Mouse (Mus musculus) A20 (cell line): Measurements from ENCODE around the gene Enpp6.
"Not testable (repeated sequence)": the region's sequence is repeated elsewhere in the genome, so short reads cannot be mapped to it uniquely, and the experiment has no call there.

Experiments
- DNase-seq: peaks from one replicate; pipeline ENCODE4 v3.0.0-alpha.2; 2011; ENCODE audit warnings: low read depth, low spot score

Enpp6 gene

GRCm38 (mm10) chr8:46995931-46996664 is 9.4 kb downstream of the Enpp6 start:
- no peak for DNase-seq

GRCm38 (mm10) chr8:47005676-47006075 is 19.0 kb downstream of the Enpp6 start:
- DNase-seq: no peak

GRCm38 (mm10) chr8:47006785-47007184 is 20.1 kb downstream of the Enpp6 start:
- no peak for DNase-seq

- DNase-seq: no peak
These were observed 21.6 kb downstream of the Enpp6 start for GRCm38 (mm10) chr8:47008220-47008773.

DNA sequence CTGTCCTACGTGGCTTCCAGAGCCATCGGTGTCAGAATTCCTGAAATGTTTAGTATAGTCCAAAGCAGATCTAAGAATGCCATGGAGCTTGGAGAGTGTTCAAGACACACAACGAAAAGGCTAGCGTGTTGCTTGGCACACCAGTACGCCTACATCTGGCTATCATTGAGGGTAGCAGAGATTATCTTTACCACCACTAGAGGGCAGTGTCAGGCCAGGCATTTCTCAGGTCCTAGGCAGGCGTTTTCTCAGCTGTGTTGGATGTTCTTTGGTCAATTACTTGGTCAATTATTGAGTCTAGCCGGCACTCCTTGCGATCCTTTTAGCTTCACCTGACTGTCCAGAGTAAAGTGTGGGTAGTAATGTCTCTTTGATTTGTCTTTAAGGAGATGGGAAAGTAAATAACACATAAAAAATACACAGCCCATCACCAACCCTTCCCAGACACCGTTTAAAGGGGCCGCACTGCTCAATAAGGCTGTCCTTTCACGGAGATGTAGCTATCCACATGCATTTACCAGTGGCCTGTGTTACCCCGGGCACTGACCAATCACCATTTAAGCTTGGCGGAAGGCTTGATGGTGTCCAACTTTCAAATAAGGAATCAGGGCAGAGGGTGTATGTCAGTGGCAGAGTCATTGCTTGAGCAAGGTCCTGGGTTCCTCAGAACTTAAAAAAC is 29.7 kb downstream of the Enpp6 start:
- peak; percentile 70 for DNase-seq

DNA sequence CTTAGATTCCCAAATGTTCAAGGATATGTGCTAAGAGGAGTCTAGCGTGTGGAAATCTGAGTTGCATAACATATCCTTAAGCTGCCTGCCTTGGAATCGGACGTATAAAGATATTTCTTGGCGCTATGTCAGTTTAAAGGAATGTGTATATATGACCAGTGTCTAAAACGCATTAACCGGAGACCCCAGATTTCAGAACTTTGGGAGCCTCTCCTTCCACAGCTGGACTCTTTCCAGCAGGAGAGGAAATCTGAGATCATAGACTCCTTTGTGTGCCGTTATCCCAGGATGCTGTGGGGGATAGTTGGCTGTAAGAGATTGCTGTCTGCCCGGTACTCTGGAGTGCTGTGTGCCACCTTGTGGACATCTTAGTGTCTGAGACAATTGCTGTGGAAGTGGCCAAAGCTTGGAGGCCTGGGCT is 34.5 kb downstream of the Enpp6 start:
- DNase-seq: no peak

GRCm38 (mm10) chr8:47024612-47025011 is 37.9 kb downstream of the Enpp6 start:
- DNase-seq: no peak

DNA sequence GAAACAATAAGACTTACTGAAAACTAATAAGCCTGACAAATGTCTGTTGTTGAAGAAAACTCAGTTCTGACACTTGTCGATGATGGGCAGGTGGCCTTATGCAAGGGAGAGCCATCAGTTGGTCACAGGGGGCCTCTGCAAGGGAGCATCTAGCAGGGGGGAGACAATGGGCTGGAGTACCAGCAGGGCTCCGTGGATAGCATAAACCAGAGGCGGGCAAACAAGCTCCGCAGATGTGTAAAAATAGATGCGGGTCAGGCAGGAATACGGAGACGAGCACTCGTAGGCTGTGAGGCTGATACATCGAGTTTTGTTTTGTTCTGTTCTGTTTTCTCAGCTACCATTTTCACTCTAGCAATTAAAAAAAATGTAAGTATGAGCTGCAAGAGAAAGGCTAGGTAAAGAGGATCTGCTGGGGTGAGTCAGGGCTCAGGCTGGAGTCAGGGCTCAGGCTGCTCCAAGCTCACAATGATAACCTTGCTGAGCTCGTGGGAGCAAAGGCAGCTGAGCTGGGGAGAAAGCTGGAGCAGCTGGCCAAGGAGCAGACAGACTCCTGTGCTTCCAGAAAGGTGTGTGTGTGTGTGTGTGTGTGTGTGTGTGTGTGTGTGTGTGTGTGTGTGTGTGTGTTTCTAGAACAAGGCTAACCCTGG is 40.3 kb downstream of the Enpp6 start:
- DNase-seq: no peak

DNA sequence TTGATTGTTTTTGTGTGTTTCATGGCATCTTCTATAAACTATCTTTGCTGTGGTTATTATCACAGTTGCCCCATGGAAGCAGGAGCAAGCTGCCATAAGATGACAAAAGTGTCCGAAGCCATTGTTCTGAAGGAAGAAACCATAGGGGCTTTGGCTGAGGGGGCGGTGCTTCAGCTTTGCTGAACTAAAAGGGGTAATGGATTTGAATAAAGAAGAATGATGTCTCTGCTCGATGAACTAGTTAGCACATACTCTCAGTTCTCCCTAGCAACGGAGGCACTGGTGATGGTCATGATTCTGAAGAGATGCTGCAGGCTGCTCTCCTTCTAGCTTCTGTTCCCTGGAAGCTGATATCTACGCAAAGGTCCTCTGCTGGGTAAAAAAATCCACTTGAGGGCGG is 41.8 kb downstream of the Enpp6 start:
- DNase-seq: no peak

- DNase-seq: no peak
These were observed 43.6 kb downstream of the Enpp6 start for GRCm38 (mm10) chr8:47030321-47030720.

- no peak for DNase-seq
These were observed 45.4 kb downstream of the Enpp6 start for GRCm38 (mm10) chr8:47032081-47032480.

- no peak for DNase-seq
These were observed 47.3 kb downstream of the Enpp6 start for GRCm38 (mm10) chr8:47033976-47034375.

GRCm38 (mm10) chr8:47036501-47036900 is 49.8 kb downstream of the Enpp6 start:
- DNase-seq: no peak

- no peak for DNase-seq
These were observed 50.7 kb downstream of the Enpp6 start for GRCm38 (mm10) chr8:47037405-47037804.

GRCm38 (mm10) chr8:47040215-47040614 is 53.5 kb downstream of the Enpp6 start:
- not testable (repeated sequence) for DNase-seq

DNA sequence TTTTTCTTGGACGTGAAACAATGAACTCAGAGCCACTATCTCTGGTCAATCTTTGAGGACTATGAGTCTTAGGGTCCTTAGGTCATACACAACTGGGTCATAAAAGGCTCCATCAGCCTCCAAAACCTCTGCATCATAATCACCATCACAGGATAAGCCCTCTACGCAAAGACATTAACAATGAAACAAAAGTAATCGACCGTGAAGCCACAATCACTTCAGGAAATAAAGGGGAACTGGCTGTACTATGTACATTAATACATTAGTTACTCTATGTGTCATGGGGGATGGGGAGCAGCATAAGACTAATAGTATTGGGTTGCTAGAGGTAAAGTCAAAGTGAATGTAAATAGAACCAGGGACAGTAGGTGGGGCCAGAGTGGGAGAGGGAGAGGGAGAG is 59.7 kb downstream of the Enpp6 start:
- DNase-seq: peak; percentile 55

DNA sequence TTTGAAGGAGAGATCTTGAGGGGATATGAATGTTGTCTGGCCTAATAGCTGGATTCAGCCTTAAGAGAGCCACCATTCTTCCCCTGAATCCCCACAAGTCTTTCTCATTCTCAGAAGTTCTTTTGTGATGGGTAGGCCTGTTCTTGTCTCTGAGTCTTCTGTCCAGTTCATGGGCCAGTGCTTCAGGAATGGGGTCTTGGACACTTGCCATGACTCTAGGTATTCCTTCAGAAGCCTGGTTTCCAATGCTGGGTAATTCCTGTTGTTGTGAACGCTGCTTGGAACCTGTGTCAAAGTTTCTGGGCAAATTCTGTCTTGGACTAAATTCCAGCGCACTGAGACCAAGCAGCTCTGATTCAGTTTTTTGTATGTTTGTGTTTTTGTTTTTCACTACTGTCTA is 60.5 kb downstream of the Enpp6 start:
- no peak for DNase-seq

- DNase-seq: peak; percentile 31
These were observed 61.9 kb downstream of the Enpp6 start for GRCm38 (mm10) chr8:47048584-47048983.

GRCm38 (mm10) chr8:47052643-47053042 is 66.0 kb downstream of the Enpp6 start:
- DNase-seq: no peak

GRCm38 (mm10) chr8:47056086-47056485 is 69.4 kb downstream of the Enpp6 start:
- DNase-seq: no peak

DNA sequence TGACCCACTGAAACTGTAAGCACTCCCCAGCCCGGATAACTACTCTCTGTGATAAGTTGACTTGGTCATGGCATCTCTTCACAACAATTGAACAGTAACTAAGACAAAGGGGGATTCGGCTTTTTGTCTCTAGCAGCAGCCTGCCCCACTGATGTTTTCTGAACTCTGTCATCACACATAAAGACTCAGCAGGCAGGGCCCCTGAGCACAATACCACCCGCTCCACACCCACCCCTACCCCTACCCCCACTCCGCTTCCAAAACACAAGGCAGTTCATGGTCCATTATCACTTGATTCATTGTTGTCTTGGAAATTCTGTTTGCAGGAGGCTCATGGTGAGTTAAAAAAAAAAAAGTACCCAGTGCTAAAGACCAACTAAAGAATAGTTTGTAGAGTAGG is 71.8 kb downstream of the Enpp6 start:
- no peak for DNase-seq

DNA sequence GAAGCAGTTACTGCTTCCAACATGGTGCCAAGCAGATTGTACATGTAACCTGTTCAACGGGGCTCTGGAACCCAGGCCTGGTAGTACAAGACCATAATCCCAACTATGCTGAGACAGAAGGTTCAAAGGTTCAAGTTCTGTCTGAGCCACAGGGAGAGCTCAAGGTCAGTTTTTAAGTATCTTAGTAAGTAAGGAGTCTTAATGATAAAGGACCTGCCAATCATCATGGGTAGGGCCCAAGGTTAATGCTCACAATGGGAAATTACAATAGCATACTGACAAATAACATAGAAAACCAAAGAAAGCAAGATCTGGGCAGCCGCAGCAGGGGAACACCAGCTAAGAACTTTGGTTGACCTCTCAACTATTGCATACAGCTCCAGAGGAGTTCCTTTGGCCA is 72.3 kb downstream of the Enpp6 start:
- DNase-seq: no peak
